In genomic region chr1:91822316-91822824, GRCm38 (mm10) we compare ENCODE assay signal across 22 mouse cellular contexts. TPM values are rescaled to one million over a fixed set of nuclear protein-coding genes. Genes with fewer than 3 reads are reported as not detected.
DNase-seq lines count a peak whose midpoint lies in the region; ATAC-seq and TF ChIP-seq lines count a peak whose summit lies in the region.
"Had no signal": no experiment of that assay in that cellular context is flagged by ENCODE, and none has a peak within 500 bp of the region (broad histone marks: within the 10 kb centered on the region; RNA-seq: fewer than 3 reads in every experiment).

No protein-coding gene starts in this region.

- H3K4me3 ChIP-seq in intestine, postnatal 0 days (ENCODE audit: low read depth, low read length): no peak overlapping the region
- no peak overlapping the region for H3K4me3 ChIP-seq in intestine, embryonic 16.5 days (ENCODE audit: low read length)
- no peak overlapping the region for H3K4me3 ChIP-seq in liver, embryonic 16.5 days (ENCODE audit: low read depth, low read length)
- no peak overlapping the region for H3K4me3 ChIP-seq in liver, embryonic 11.5 days (ENCODE audit: low read depth, low read length)
- no peak overlapping the region for H3K4me3 ChIP-seq in cortical plate, adult 2 months (ENCODE audit: insufficient read depth, low read length)
- H3K4me3 ChIP-seq: embryonic facial prominence, embryonic 10.5 days; forebrain, embryonic 10.5 days; gastrocnemius, adult 2 months; hindbrain, embryonic 15.5 days; intestine, embryonic 15.5 days; limb, embryonic 13.5 days; myocyte had no signal

- peak; percentile 46; the same call in 1 of the 2 replicates for TF ChIP-seq CTCF in intestine, postnatal 0 days (IDR thresholded peaks at IDR 0.05; ENCODE audit: low read depth)
- TF ChIP-seq CTCF in cortical plate, adult 2 months (IDR thresholded peaks at IDR 0.05; ENCODE audit: extremely low read depth, insufficient read depth, low read length): peak; percentile 20; the same call in 1 of the 2 replicates

- H3K36me3 ChIP-seq in intestine, postnatal 0 days (ENCODE audit: control insufficient read depth, insufficient read depth): no peaks in the 10 kb centered on the region
- H3K36me3 ChIP-seq in intestine, embryonic 16.5 days (ENCODE audit: control insufficient read depth, insufficient read depth, low read length): no peaks in the 10 kb centered on the region
- no peaks in the 10 kb centered on the region for H3K36me3 ChIP-seq in liver, embryonic 16.5 days (ENCODE audit: control insufficient read depth, insufficient read depth)
- no peaks in the 10 kb centered on the region for H3K36me3 ChIP-seq in liver, embryonic 11.5 days (ENCODE audit: control insufficient read depth, insufficient read depth, low read length)
- H3K36me3 ChIP-seq: forebrain, embryonic 10.5 days; hindbrain, embryonic 15.5 days; intestine, embryonic 15.5 days had no signal

- no peak for ATAC-seq in intestine, postnatal 0 days
- ATAC-seq in intestine, embryonic 16.5 days: no peak
- peak; percentile 31; the same call in 1 of the 2 replicates for ATAC-seq in liver, embryonic 16.5 days (ENCODE audit: low read depth)
- ATAC-seq in liver, embryonic 11.5 days (replicated peaks; ENCODE audit: low FRiP score): no peak
- ATAC-seq: activated CD4-positive, CD25-positive, alpha-beta regulatory T cell, adult 4 months; intestine, embryonic 15.5 days had no signal

- DNase-seq in liver, embryonic 11.5 days (ENCODE audit: low spot score): no peak
- DNase-seq in adipocyte (ENCODE audit: low spot score): peak; percentile 46
- DNase-seq in T-cell, adult 2 months (ENCODE audit: low spot score): no peak
- DNase-seq: adrenal gland, postnatal 10 days; cerebellum, adult 9-11 months; gastrocnemius, adult 2 months; heart, postnatal 36 days; lung, adult 18-20 months; midbrain, embryonic 14.5 days; right cerebral cortex, postnatal 4 days; thymus, postnatal 25 days had no signal

- H3K27me3 ChIP-seq in intestine, postnatal 0 days (replicated peaks; ENCODE audit: control insufficient read depth, insufficient read depth, low read length): no peaks in the 10 kb centered on the region
- H3K27me3 ChIP-seq in intestine, embryonic 16.5 days (replicated peaks; ENCODE audit: control insufficient read depth, insufficient read depth, low read length): no peaks in the 10 kb centered on the region
- H3K27me3 ChIP-seq in liver, embryonic 16.5 days (ENCODE audit: control insufficient read depth, insufficient read depth, low read depth, low read length): no peaks in the 10 kb centered on the region
- no peaks in the 10 kb centered on the region for H3K27me3 ChIP-seq in liver, embryonic 11.5 days (replicated peaks; ENCODE audit: control insufficient read depth, insufficient read depth, low read length)
- H3K27me3 ChIP-seq: hindbrain, embryonic 15.5 days; intestine, embryonic 15.5 days; limb, embryonic 13.5 days had no signal

- WGBS in intestine, postnatal 0 days: 76% methylated on average over 4 of the region's 4 CpGs
- 84% methylated on average over 4 of the region's 4 CpGs for WGBS in intestine, embryonic 16.5 days
- 47% methylated on average over 4 of the region's 4 CpGs for WGBS in liver, embryonic 16.5 days (ENCODE audit: insufficient replicate concordance)
- 73% methylated on average over 4 of the region's 4 CpGs for WGBS in liver, embryonic 11.5 days

- no peak overlapping the region for H3K27ac ChIP-seq in intestine, postnatal 0 days (ENCODE audit: low read depth, low read length)
- no peak overlapping the region for H3K27ac ChIP-seq in intestine, embryonic 16.5 days (ENCODE audit: low read length)
- H3K27ac ChIP-seq in liver, embryonic 16.5 days (ENCODE audit: low read length): no peak overlapping the region
- no peak overlapping the region for H3K27ac ChIP-seq in liver, embryonic 11.5 days (ENCODE audit: low read depth, low read length)
- no peak overlapping the region for H3K27ac ChIP-seq in cortical plate, adult 2 months (ENCODE audit: insufficient read depth, low read length)
- H3K27ac ChIP-seq: embryonic facial prominence, embryonic 10.5 days; forebrain, embryonic 10.5 days; hindbrain, embryonic 15.5 days; intestine, embryonic 15.5 days; limb, embryonic 13.5 days had no signal

- TF ChIP-seq POLR2A in cortical plate, adult 2 months (IDR thresholded peaks at IDR 0.05; ENCODE audit: extremely low read depth, insufficient read depth, low read length): no peak

- no peak overlapping the region for H3K9ac ChIP-seq in intestine, postnatal 0 days (ENCODE audit: low read depth, low read length)
- H3K9ac ChIP-seq in intestine, embryonic 16.5 days (ENCODE audit: low read depth, low read length): no peak overlapping the region
- no peak overlapping the region for H3K9ac ChIP-seq in liver, embryonic 16.5 days (ENCODE audit: low read depth, low read length)
- H3K9ac ChIP-seq in liver, embryonic 11.5 days (ENCODE audit: low read depth, low read length): no peak overlapping the region
- H3K9ac ChIP-seq: hindbrain, embryonic 15.5 days; intestine, embryonic 15.5 days; limb, embryonic 13.5 days had no signal

- no peaks in the 10 kb centered on the region for H3K4me1 ChIP-seq in intestine, postnatal 0 days (replicated peaks; ENCODE audit: control insufficient read depth, insufficient read depth, low read length)
- 0 out of 2 replicates have a peak, but pooled peaks cover 4% of the 10 kb centered on the region for H3K4me1 ChIP-seq in intestine, embryonic 16.5 days (ENCODE audit: control insufficient read depth, insufficient read depth, low read length)
- no peaks in the 10 kb centered on the region; the same call in 1 of the 2 replicates for H3K4me1 ChIP-seq in liver, embryonic 16.5 days (ENCODE audit: control insufficient read depth, low read depth, low read length)
- no peaks in the 10 kb centered on the region for H3K4me1 ChIP-seq in liver, embryonic 11.5 days (replicated peaks; ENCODE audit: control insufficient read depth, insufficient read depth, low read length)
- no peaks in the 10 kb centered on the region for H3K4me1 ChIP-seq in cortical plate, adult 2 months (ENCODE audit: control insufficient read depth, insufficient read depth, low read length)
- H3K4me1 ChIP-seq: hindbrain, embryonic 15.5 days had no signal

- no peaks in the 10 kb centered on the region for H3K9me3 ChIP-seq in intestine, postnatal 0 days (ENCODE audit: control insufficient read depth)
- H3K9me3 ChIP-seq in intestine, embryonic 16.5 days (ENCODE audit: control insufficient read depth, low read length): no peaks in the 10 kb centered on the region
- no peaks in the 10 kb centered on the region for H3K9me3 ChIP-seq in liver, embryonic 16.5 days (replicated peaks; ENCODE audit: control insufficient read depth, low read length)
- no peaks in the 10 kb centered on the region for H3K9me3 ChIP-seq in liver, embryonic 11.5 days (ENCODE audit: control insufficient read depth, low read length)
- H3K9me3 ChIP-seq: embryonic facial prominence, embryonic 10.5 days; forebrain, embryonic 10.5 days; hindbrain, embryonic 15.5 days; intestine, embryonic 15.5 days; limb, embryonic 13.5 days had no signal

- no peak overlapping the region for H3K4me2 ChIP-seq in intestine, postnatal 0 days (replicated peaks; ENCODE audit: low read depth)
- H3K4me2 ChIP-seq in intestine, embryonic 16.5 days (ENCODE audit: low read depth, low read length): no peak overlapping the region
- no peak overlapping the region for H3K4me2 ChIP-seq in liver, embryonic 16.5 days (ENCODE audit: low read depth, low read length)
- no peak overlapping the region for H3K4me2 ChIP-seq in liver, embryonic 11.5 days
- H3K4me2 ChIP-seq: hindbrain, embryonic 15.5 days; intestine, embryonic 15.5 days; limb, embryonic 13.5 days had no signal

RNA-seq across cellular contexts. Expression of gene Twist2, which starts 21.1 kb away (rescaled TPM):
- polyA plus RNA-seq in intestine, postnatal 0 days (2015; fragmentation: Nextera tagmentation; extraction: Ambion mirVana): 2.5 and 2.7 TPM in 2 replicates
- polyA plus RNA-seq in intestine, embryonic 16.5 days (2015; fragmentation: Nextera tagmentation; extraction: Ambion mirVana): 5.0 and 5.1 TPM in 2 replicates
- 0.20 TPM in 1 of 2 replicates, not detected in the other for polyA plus RNA-seq in liver, embryonic 16.5 days (2015; fragmentation: Nextera tagmentation; extraction: Ambion mirVana)
- 4.5 and 5.8 TPM in 2 replicates for polyA plus RNA-seq in liver, embryonic 11.5 days (2014; fragmentation: Nextera tagmentation; extraction: Ambion mirVana)
- polyA plus RNA-seq in cortical plate, adult 2 months (2012; rRNA removed): 1.2 and 1.6 TPM in 2 replicates
- polyA plus RNA-seq: activated CD4-positive, CD25-positive, alpha-beta regulatory T cell, adult 4 months had no signal
